Mouse (Mus musculus) adrenal gland, adult 8-10 months (tissue): ENCODE data around the gene 1700092M07Rik. TPM values are rescaled to one million over a fixed set of nuclear protein-coding genes. Genes with fewer than 3 reads are reported as not detected.
A peak's percentile ranks its signal among the peaks of the same experiment; 100 is the strongest.

Experiments used
- DNase-seq: peaks from one replicate; pipeline ENCODE4 v3.0.0; 2022
- total RNA-seq, 4 experiments: library from RNA; stranded (reverse); gene quantifications; 2 replicates each; pipeline ENCODE4 v1.2.4; 2022

Gene 1700092M07Rik
- total RNA-seq, 4 experiments from 2014 or later, result 0.64 to 4.4 (median 1.8) TPM

- DNase-seq, result no peak
Measured at GRCm38 (mm10) chr19:8742176-8742575, 1.7 kb downstream of the 1700092M07Rik start.

- DNase-seq, result no peak
Measured at GRCm38 (mm10) chr19:8745382-8745781, 4.9 kb downstream of the 1700092M07Rik start.

GRCm38 (mm10) chr19:8747368-8747767 lies 6.8 kb downstream of the 1700092M07Rik start:
- DNase-seq, result no peak

GRCm38 (mm10) chr19:8755652-8756051 lies 15.1 kb downstream of the 1700092M07Rik start:
- no peak for DNase-seq

- DNase-seq, result peak; percentile 86
Measured at GRCm38 (mm10) chr19:8756635-8757387, 16.3 kb downstream of the 1700092M07Rik start, which contains the start of gene Nxf1. Gene Nxf1 (plus strand): TSS chr19:8757073.

- DNase-seq, result no peak
Measured at GRCm38 (mm10) chr19:8757471-8757998, 17.0 kb downstream of the 1700092M07Rik start.

- no peak for DNase-seq
Measured at GRCm38 (mm10) chr19:8758899-8759298, 18.4 kb downstream of the 1700092M07Rik start.

GRCm38 (mm10) chr19:8760757-8761156 lies 20.2 kb downstream of the 1700092M07Rik start:
- DNase-seq, result no peak

- no peak for DNase-seq
Measured at GRCm38 (mm10) chr19:8763276-8763675, 22.8 kb downstream of the 1700092M07Rik start.

GRCm38 (mm10) chr19:8765562-8765961 lies 25.0 kb downstream of the 1700092M07Rik start:
- no peak for DNase-seq

GRCm38 (mm10) chr19:8770567-8771270 lies 30.2 kb downstream of the 1700092M07Rik start, which contains the start of gene Tmem223:
Gene Tmem223 (plus strand): TSS chr19:8770996.
- peak; percentile 75 for DNase-seq

- DNase-seq, result no peak
Measured at GRCm38 (mm10) chr19:8772996-8773395, 32.5 kb downstream of the 1700092M07Rik start.

GRCm38 (mm10) chr19:8773409-8773808 lies 32.9 kb downstream of the 1700092M07Rik start:
- DNase-seq, result no peak

GRCm38 (mm10) chr19:8774086-8774835 lies 33.7 kb downstream of the 1700092M07Rik start, which contains the start of gene Tmem179b:
Gene Tmem179b (minus strand): TSS chr19:8774467.
- peak; percentile 92 for DNase-seq

- DNase-seq, result no peak
Measured at GRCm38 (mm10) chr19:8774951-8775421, 34.5 kb downstream of the 1700092M07Rik start.

- DNase-seq, result peak; percentile 92
Measured at GRCm38 (mm10) chr19:8786008-8786781, 45.7 kb downstream of the 1700092M07Rik start, which contains the start of gene Taf6l. Gene Taf6l (minus strand): TSS chr19:8786417.

- no peak for DNase-seq
Measured at GRCm38 (mm10) chr19:8788521-8788920, 48.0 kb downstream of the 1700092M07Rik start.

- DNase-seq, result no peak
Measured at GRCm38 (mm10) chr19:8789171-8789570, 48.7 kb downstream of the 1700092M07Rik start.

- DNase-seq, result no peak
Measured at GRCm38 (mm10) chr19:8790171-8790570, 49.7 kb downstream of the 1700092M07Rik start.
